Mouse (Mus musculus) midbrain, postnatal 0 days (tissue): ENCODE data around the gene Rbm20. TPM values are rescaled to one million over a fixed set of nuclear protein-coding genes. Genes with fewer than 3 reads are reported as not detected.
A peak's percentile ranks its signal among the peaks of the same experiment; 100 is the strongest.

ENCODE experiments used
- ATAC-seq: fragments of 200-750 bp; cut with Nextera tagmentation; 2 replicates; pipeline ENCODE4 v1.8.0; 2017; ENCODE audit warnings: moderate number of reproducible peaks, mild to moderate bottlenecking, moderate TSS enrichment, moderate library complexity; ENCODE audit not compliant: low FRiP score
- DNase-seq: peaks from one replicate; pipeline ENCODE4 v3.0.0-alpha.2; 2015; ENCODE audit warnings: low spot score
- H3K27ac ChIP-seq: fragments of 300-500 bp; sonication (generic); 2 replicates; pipeline ENCODE4 v1.5.1; 2014; ENCODE audit warnings: low read depth, mild to moderate bottlenecking, low read length, mixed read lengths
- H3K27me3 ChIP-seq: fragments of 300-500 bp; sonication (generic); 2 replicates; pipeline ENCODE4 v1.6.1; 2014; ENCODE audit warnings: low read length, control low read depth, mixed read lengths; ENCODE audit not compliant: insufficient read depth
- H3K36me3 ChIP-seq: fragments of 300-500 bp; sonication (generic); 2 replicates; pipeline ENCODE4 v1.6.1; 2014; ENCODE audit warnings: low read length, control low read depth, mixed read lengths; ENCODE audit not compliant: insufficient read depth
- H3K4me1 ChIP-seq: fragments of 300-500 bp; sonication (generic); 2 replicates; pipeline ENCODE4 v1.6.1; 2014; ENCODE audit warnings: mild to moderate bottlenecking, control low read depth, antibody characterized with exemption, low read length, mixed read lengths; ENCODE audit not compliant: insufficient read depth
- H3K4me2 ChIP-seq: fragments of 300-500 bp; sonication (generic); 2 replicates; pipeline ENCODE4 v1.6.1; 2014; ENCODE audit warnings: low read depth, mild to moderate bottlenecking, low read length, mixed read lengths; ENCODE audit not compliant: poor library complexity, severe bottlenecking
- H3K4me3 ChIP-seq: fragments of 300-500 bp; sonication (generic); 2 replicates; pipeline ENCODE4 v1.5.1; 2014; ENCODE audit warnings: low read depth, mild to moderate bottlenecking, low read length, moderate library complexity
- H3K9ac ChIP-seq: fragments of 300-500 bp; sonication (generic); replicated peaks from 2 replicates; pipeline ENCODE4 v1.6.1; 2014; ENCODE audit warnings: mild to moderate bottlenecking, low read length, moderate library complexity, mixed read lengths; ENCODE audit not compliant: poor library complexity, severe bottlenecking
- H3K9me3 ChIP-seq: fragments of 300-500 bp; sonication (generic); 2 replicates; pipeline ENCODE4 v1.6.1; 2016; ENCODE audit warnings: low read length, control low read depth
- CTCF ChIP-seq: IDR thresholded peaks from 2 replicates; pipeline ENCODE4 v1.5.1; 2016; ENCODE audit warnings: antibody characterized with exemption, mild to moderate bottlenecking
- WGBS: fragments of 180-500 bp; shearing (Covaris S2); extraction: QIAGEN DNeasy Blood & Tissue Kit; methylation state at CpG from one replicate; pipeline ENCODE4 v1.1.7; 2014; 5-methylcytosine and 5-hydroxymethylcytosine counted together
- polyA plus RNA-seq: library from polyadenylated mRNA; unstranded; fragments of >200 nt; fragmentation: Nextera tagmentation; extraction: Ambion mirVana; gene quantifications from 2 replicates; pipeline ENCODE4 v1.2.1, GENCODE M21; 2015
- total RNA-seq: library from RNA; depleted of rRNA; stranded (reverse); fragments of >200 nt; gene quantifications from 2 replicates; pipeline ENCODE4 v1.2.3, GENCODE M21; 2014

Rbm20 gene
- total and polyA plus RNA-seq, 2 experiments from 2014 or later: 0.75 to 2.0 TPM

DNA sequence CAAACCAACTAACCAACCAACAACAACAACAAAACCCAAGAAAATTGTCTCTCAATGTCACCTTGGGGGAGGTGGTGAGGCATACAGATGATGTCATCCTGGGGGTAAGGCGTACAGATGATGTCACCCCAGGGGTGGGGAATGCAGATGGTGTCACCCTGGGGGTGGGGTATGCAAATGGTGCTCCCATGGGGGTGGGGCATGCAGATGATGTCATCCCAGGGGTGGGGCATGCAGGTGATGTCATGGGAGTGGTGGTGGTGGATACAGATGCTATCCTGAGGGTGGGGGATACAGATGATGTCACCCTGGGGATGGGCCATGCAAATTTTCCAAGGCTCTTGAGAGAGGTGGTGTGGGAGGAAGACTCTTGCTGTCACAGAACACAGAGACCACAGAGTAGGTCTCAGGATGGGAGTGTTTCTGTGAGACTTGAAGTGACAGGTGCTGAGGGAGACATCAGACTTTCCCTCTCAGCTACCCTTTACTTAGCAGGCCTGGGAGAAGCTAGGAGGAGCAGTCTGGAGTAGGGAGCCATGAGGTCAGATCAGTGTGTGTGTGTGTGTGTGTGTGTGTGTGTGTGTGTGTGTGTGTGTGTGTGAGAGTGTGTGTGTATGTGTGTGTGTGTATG lies 63.8 kb downstream of the Rbm20 start:
- no peak overlapping the region for H3K9ac ChIP-seq
- H3K27me3 ChIP-seq: no peaks in the 10 kb centered on the region
- 94% methylated on average over 1 of the region's 1 CpGs for WGBS
- no peak overlapping the region for H3K4me2 ChIP-seq
- H3K36me3 ChIP-seq: no peaks in the 10 kb centered on the region
- no peaks in the 10 kb centered on the region for H3K4me1 ChIP-seq
- no peak for ATAC-seq
- DNase-seq: no peak
- TF ChIP-seq CTCF: no peak
- no peaks in the 10 kb centered on the region for H3K9me3 ChIP-seq
- H3K4me3 ChIP-seq: no peak overlapping the region
- no peak overlapping the region for H3K27ac ChIP-seq

DNA sequence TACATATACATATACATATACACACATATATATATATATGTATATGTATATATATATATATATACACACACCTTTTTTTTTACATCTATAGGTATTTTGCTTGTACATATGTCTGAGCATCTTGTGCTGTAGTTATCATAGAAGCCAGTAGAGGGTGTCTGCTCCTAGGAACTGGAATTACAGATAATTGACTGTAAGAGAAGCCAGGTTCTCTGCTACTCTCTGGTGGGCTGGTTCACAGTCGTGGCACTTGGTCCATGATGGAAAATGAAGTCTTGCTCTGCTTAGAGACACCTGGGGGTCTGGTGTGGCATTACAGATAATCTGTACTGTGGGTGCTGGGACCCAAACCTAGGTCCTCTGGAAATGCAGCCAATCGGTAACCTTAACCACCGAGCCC lies 64.8 kb downstream of the Rbm20 start:
- no peak for ATAC-seq
- no peaks in the 10 kb centered on the region for H3K4me1 ChIP-seq

GRCm38 (mm10) chr19:53745354-53745753 lies 68.2 kb downstream of the Rbm20 start:
- no peak for ATAC-seq
- no peaks in the 10 kb centered on the region for H3K9me3 ChIP-seq
- H3K36me3 ChIP-seq: no peaks in the 10 kb centered on the region
- TF ChIP-seq CTCF: no peak
- H3K27ac ChIP-seq: no peak overlapping the region
- no peaks in the 10 kb centered on the region for H3K4me1 ChIP-seq
- no peaks in the 10 kb centered on the region for H3K27me3 ChIP-seq
- no peak for DNase-seq
- H3K4me3 ChIP-seq: no peak overlapping the region
- H3K4me2 ChIP-seq: no peak overlapping the region
- no peak overlapping the region for H3K9ac ChIP-seq
- 91% methylated on average over 3 of the region's 3 CpGs for WGBS

More for the DNA sequence above, 64.8 kb downstream of the Rbm20 start:
- Histone ChIP-seq H3K9me3 (no peaks in the 10 kb centered on the region), H3K9ac (no peak overlapping the region), H3K4me2 (no peak overlapping the region), H3K27me3 (no peaks in the 10 kb centered on the region), H3K4me3 (no peak overlapping the region), H3K27ac (no peak overlapping the region), H3K36me3 (no peaks in the 10 kb centered on the region)
- WGBS: 68% methylated on average over 3 of the region's 3 CpGs
- TF ChIP-seq CTCF: peak; percentile 61
- peak; percentile 51 for DNase-seq

- no peak for ATAC-seq
- H3K36me3 ChIP-seq: no peaks in the 10 kb centered on the region
Observed at GRCm38 (mm10) chr19:53746116-53746515, 69.0 kb downstream of the Rbm20 start.

GRCm38 (mm10) chr19:53748236-53748775 lies 71.2 kb downstream of the Rbm20 start:
- Histone ChIP-seq H3K4me1 (no peaks in the 10 kb centered on the region), H3K27me3 (no peaks in the 10 kb centered on the region; the same call in 1 of the 2 replicates), H3K9ac (no peak overlapping the region), H3K4me2 (no peak overlapping the region), H3K9me3 (no peaks in the 10 kb centered on the region), H3K27ac (no peak overlapping the region), H3K4me3 (no peak overlapping the region), H3K36me3 (no peaks in the 10 kb centered on the region)
- WGBS: 85% methylated on average over 13 of the region's 13 CpGs
- ATAC-seq (no peak), DNase-seq (no peak)
- no peak for TF ChIP-seq CTCF

More at GRCm38 (mm10) chr19:53746116-53746515, 69.0 kb downstream of the Rbm20 start:
- Histone ChIP-seq H3K9me3 (no peaks in the 10 kb centered on the region), H3K4me2 (no peak overlapping the region), H3K4me3 (no peak overlapping the region), H3K9ac (no peak overlapping the region), H3K27me3 (no peaks in the 10 kb centered on the region), H3K4me1 (no peaks in the 10 kb centered on the region), H3K27ac (no peak overlapping the region)
- no peak for TF ChIP-seq CTCF
- no peak for DNase-seq
- WGBS: 84% methylated on average over 9 of the region's 9 CpGs

- H3K4me3 ChIP-seq: no peak overlapping the region
- H3K27ac ChIP-seq: no peak overlapping the region
- no peaks in the 10 kb centered on the region for H3K36me3 ChIP-seq
- H3K9ac ChIP-seq: no peak overlapping the region
- no peaks in the 10 kb centered on the region for H3K4me1 ChIP-seq
- WGBS: 96% methylated on average over 8 of the region's 8 CpGs
- peak; percentile 7; the same call in 1 of the 2 replicates for TF ChIP-seq CTCF
- no peak for ATAC-seq
- H3K9me3 ChIP-seq: no peaks in the 10 kb centered on the region
- H3K27me3 ChIP-seq: no peaks in the 10 kb centered on the region; the same call in 1 of the 2 replicates
- H3K4me2 ChIP-seq: no peak overlapping the region
- no peak for DNase-seq
Observed at GRCm38 (mm10) chr19:53749326-53749725, 72.2 kb downstream of the Rbm20 start.
